Comparison of ENCODE assay signal across 17 mouse cellular contexts in the genomic region with DNA sequence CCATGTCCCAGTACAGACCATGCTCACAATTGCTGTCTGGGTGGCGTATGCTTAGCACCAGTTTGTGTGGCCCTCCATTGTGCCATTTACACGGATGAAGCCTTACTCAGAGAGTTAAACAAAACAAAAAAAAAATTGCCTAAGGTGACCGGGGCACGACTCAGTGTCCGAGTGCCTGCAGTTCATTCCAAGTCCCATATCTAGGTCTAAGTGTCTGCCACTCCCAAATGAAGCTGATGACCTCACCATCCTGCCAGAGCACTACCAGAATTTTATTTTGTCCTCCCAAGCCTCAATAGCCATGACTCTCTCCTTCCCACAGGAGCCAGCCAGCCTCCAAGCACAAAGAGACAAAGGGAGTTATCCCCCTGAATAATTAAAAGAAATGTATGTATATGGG. TPM values are rescaled to one million over a fixed set of nuclear protein-coding genes. Genes with fewer than 3 reads are reported as not detected.
DNase-seq lines count a peak whose midpoint lies in the region; ATAC-seq and TF ChIP-seq lines count a peak whose summit lies in the region.
"Had no signal": no experiment of that assay in that cellular context is flagged by ENCODE, and none has a peak within 500 bp of the region (broad histone marks: within the 10 kb centered on the region; RNA-seq: fewer than 3 reads in every experiment).

No protein-coding gene starts in this region.

- 0 out of 2 replicates have a peak, but pooled peaks cover 3% of the 10 kb centered on the region for H3K36me3 ChIP-seq in hindbrain, embryonic 11.5 days (ENCODE audit: control insufficient read depth, insufficient read depth, low read length)
- H3K36me3 ChIP-seq in hindbrain, embryonic 10.5 days, result peaks cover 3% of the 10 kb centered on the region
- no peaks in the 10 kb centered on the region for H3K36me3 ChIP-seq in hindbrain, embryonic 16.5 days (ENCODE audit: control insufficient read depth, insufficient read depth, low read length)
- peaks cover 10% of the 10 kb centered on the region for H3K36me3 ChIP-seq in neural tube, embryonic 14.5 days (ENCODE audit: control insufficient read depth, insufficient read depth, low read length)

- H3K27ac ChIP-seq in hindbrain, embryonic 11.5 days (ENCODE audit: low read depth, low read length), result no peak overlapping the region
- H3K27ac ChIP-seq in hindbrain, embryonic 10.5 days, result no peak overlapping the region
- peak overlapping the region; percentile 74; the same call in 1 of the 2 replicates for H3K27ac ChIP-seq in cortical plate, adult 2 months (ENCODE audit: insufficient read depth, low read length)
- no peak overlapping the region for H3K27ac ChIP-seq in hindbrain, embryonic 16.5 days (ENCODE audit: low read depth, low read length)
- H3K27ac ChIP-seq in neural tube, embryonic 14.5 days (ENCODE audit: low read depth, low read length), result no peak overlapping the region
- H3K27ac ChIP-seq: limb, embryonic 12.5 days had no signal

- no peak overlapping the region for H3K4me2 ChIP-seq in hindbrain, embryonic 11.5 days (replicated peaks; ENCODE audit: low read depth, low read length)
- H3K4me2 ChIP-seq in hindbrain, embryonic 16.5 days (ENCODE audit: low read length), result peak overlapping the region; percentile 54
- H3K4me2 ChIP-seq in neural tube, embryonic 14.5 days (ENCODE audit: low read depth, low read length), result peak overlapping the region; percentile 75
- H3K4me2 ChIP-seq: heart, embryonic 12.5 days; limb, embryonic 12.5 days had no signal

- 71% methylated on average over 5 of the region's 5 CpGs for WGBS in hindbrain, embryonic 11.5 days
- WGBS in hindbrain, embryonic 10.5 days, result 68% methylated on average over 5 of the region's 5 CpGs
- 65% methylated on average over 5 of the region's 5 CpGs for WGBS in hindbrain, embryonic 16.5 days
- WGBS in neural tube, embryonic 14.5 days, result 66% methylated on average over 5 of the region's 5 CpGs

- DNase-seq in hindbrain, embryonic 11.5 days (ENCODE audit: low spot score), result no peak
- DNase-seq in hindbrain, embryonic 10.5 days (ENCODE audit: low spot score), result no peak
- no peak for DNase-seq in embryo, embryonic 9.5 days (ENCODE audit: extremely low spot score)
- no peak for DNase-seq in frontal cortex, adult 2 months (ENCODE audit: extremely low spot score in 1 of 2, low spot score in 1 of 2)
- DNase-seq: adrenal gland, postnatal 10 days; B cell, adult 2 months; cerebellum, adult 8-10 months; embryo, embryonic 11 days; heart, postnatal 4 days; kidney, adult 2 months; lung, postnatal 14 days; thymus, postnatal 25 days had no signal

- ATAC-seq in hindbrain, embryonic 11.5 days (ENCODE audit: low FRiP score), result no peak
- no peak for ATAC-seq in hindbrain, embryonic 16.5 days
- no peak for ATAC-seq in neural tube, embryonic 14.5 days (ENCODE audit: low read depth)

- H3K4me3 ChIP-seq in hindbrain, embryonic 11.5 days (ENCODE audit: low read depth, low read length), result 0 out of 2 replicates have a peak overlapping the region, but pooled peaks have one; percentile 2
- H3K4me3 ChIP-seq in hindbrain, embryonic 10.5 days, result no peak overlapping the region
- peak overlapping the region; percentile 67 for H3K4me3 ChIP-seq in cortical plate, adult 2 months (ENCODE audit: insufficient read depth, low read length)
- H3K4me3 ChIP-seq in hindbrain, embryonic 16.5 days (ENCODE audit: low read length), result peak overlapping the region; percentile 49
- H3K4me3 ChIP-seq in neural tube, embryonic 14.5 days (ENCODE audit: low read depth, low read length), result peak overlapping the region; percentile 68
- H3K4me3 ChIP-seq: heart, embryonic 12.5 days; limb, embryonic 12.5 days had no signal

- peaks cover 57% of the 10 kb centered on the region for H3K27me3 ChIP-seq in hindbrain, embryonic 11.5 days (ENCODE audit: control insufficient read depth, insufficient read depth, low read length)
- peaks cover 91% of the 10 kb centered on the region for H3K27me3 ChIP-seq in hindbrain, embryonic 10.5 days (ENCODE audit: insufficient read depth, poor library complexity, severe bottlenecking)
- H3K27me3 ChIP-seq in hindbrain, embryonic 16.5 days (replicated peaks; ENCODE audit: control insufficient read depth, insufficient read depth, low read length), result 0 out of 2 replicates have a peak, but pooled peaks cover 2% of the 10 kb centered on the region
- H3K27me3 ChIP-seq in neural tube, embryonic 14.5 days (ENCODE audit: control insufficient read depth, insufficient read depth, low read length), result peaks cover 7% of the 10 kb centered on the region

- H3K4me1 ChIP-seq in hindbrain, embryonic 11.5 days (replicated peaks; ENCODE audit: control insufficient read depth, insufficient read depth, low read length), result 0 out of 2 replicates have a peak, but pooled peaks cover 4% of the 10 kb centered on the region
- H3K4me1 ChIP-seq in hindbrain, embryonic 10.5 days (replicated peaks), result peaks cover 40% of the 10 kb centered on the region
- 0 out of 2 replicates have a peak, but pooled peaks cover 1% of the 10 kb centered on the region for H3K4me1 ChIP-seq in cortical plate, adult 2 months (ENCODE audit: control insufficient read depth, insufficient read depth, low read length)
- peaks cover 31% of the 10 kb centered on the region for H3K4me1 ChIP-seq in hindbrain, embryonic 16.5 days (ENCODE audit: control insufficient read depth, insufficient read depth, low read depth, low read length)
- peaks cover 36% of the 10 kb centered on the region for H3K4me1 ChIP-seq in neural tube, embryonic 14.5 days (ENCODE audit: control insufficient read depth, insufficient read depth, low read length)

- no peaks in the 10 kb centered on the region for H3K9me3 ChIP-seq in hindbrain, embryonic 11.5 days (ENCODE audit: control insufficient read depth, low read length)
- no peaks in the 10 kb centered on the region for H3K9me3 ChIP-seq in hindbrain, embryonic 10.5 days
- H3K9me3 ChIP-seq in hindbrain, embryonic 16.5 days (ENCODE audit: control insufficient read depth, low read length), result no peaks in the 10 kb centered on the region
- no peaks in the 10 kb centered on the region for H3K9me3 ChIP-seq in neural tube, embryonic 14.5 days (ENCODE audit: control insufficient read depth, low read length)
- H3K9me3 ChIP-seq: limb, embryonic 12.5 days had no signal

- no peak for TF ChIP-seq POLR2A in cortical plate, adult 2 months (IDR thresholded peaks at IDR 0.05; ENCODE audit: extremely low read depth, insufficient read depth, low read length)

- H3K9ac ChIP-seq in hindbrain, embryonic 11.5 days (ENCODE audit: low read depth, low read length), result no peak overlapping the region; the same call in 1 of the 2 replicates
- peak overlapping the region; percentile 71 for H3K9ac ChIP-seq in hindbrain, embryonic 16.5 days (ENCODE audit: low read depth, low read length)
- peak overlapping the region; percentile 92 for H3K9ac ChIP-seq in neural tube, embryonic 14.5 days (replicated peaks; ENCODE audit: low read depth, low read length)
- H3K9ac ChIP-seq: heart, embryonic 12.5 days; limb, embryonic 12.5 days had no signal

- TF ChIP-seq CTCF in cortical plate, adult 2 months (IDR thresholded peaks at IDR 0.05; ENCODE audit: extremely low read depth, insufficient read depth, low read length), result no peak

RNA-seq across cellular contexts. Expression of a gene that starts 2.0 kb away (rescaled TPM):
- 15.1 and 21.2 TPM in 2 replicates for polyA plus RNA-seq in hindbrain, embryonic 11.5 days (2014; fragmentation: Nextera tagmentation; extraction: Ambion mirVana)
- polyA plus RNA-seq in hindbrain, embryonic 10.5 days (2016; fragmentation: Nextera tagmentation; extraction: Ambion mirVana), result 2.4 and 9.6 TPM in 2 replicates
- 363 and 369 TPM in 2 replicates for polyA plus RNA-seq in cortical plate, adult 2 months (2012; rRNA removed)
- 19.8 and 26.6 TPM in 2 replicates for polyA plus RNA-seq in hindbrain, embryonic 16.5 days (2015; fragmentation: Nextera tagmentation; extraction: Ambion mirVana)
- polyA plus RNA-seq in neural tube, embryonic 14.5 days (2014; fragmentation: Nextera tagmentation; extraction: Ambion mirVana), result 135 and 143 TPM in 2 replicates
- polyA plus RNA-seq in frontal cortex, adult 2 months (2012; rRNA removed), result 443 and 446 TPM in 2 replicates

RNA-seq across cellular contexts. Expression of a gene that starts 16.9 kb away (rescaled TPM):
- 46.0 and 49.3 TPM in 2 replicates for polyA plus RNA-seq in hindbrain, embryonic 11.5 days (2014; fragmentation: Nextera tagmentation; extraction: Ambion mirVana)
- polyA plus RNA-seq in hindbrain, embryonic 10.5 days (2016; fragmentation: Nextera tagmentation; extraction: Ambion mirVana), result 55.9 and 56.8 TPM in 2 replicates
- 25.3 and 28.1 TPM in 2 replicates for polyA plus RNA-seq in cortical plate, adult 2 months (2012; rRNA removed)
- polyA plus RNA-seq in hindbrain, embryonic 16.5 days (2015; fragmentation: Nextera tagmentation; extraction: Ambion mirVana), result 56.7 and 61.4 TPM in 2 replicates
- polyA plus RNA-seq in neural tube, embryonic 14.5 days (2014; fragmentation: Nextera tagmentation; extraction: Ambion mirVana), result 47.5 and 50.4 TPM in 2 replicates
- 24.5 and 28.2 TPM in 2 replicates for polyA plus RNA-seq in frontal cortex, adult 2 months (2012; rRNA removed)

RNA-seq across cellular contexts. Expression of a gene that starts 17.0 kb away (rescaled TPM):
- polyA plus RNA-seq in hindbrain, embryonic 11.5 days (2014; fragmentation: Nextera tagmentation; extraction: Ambion mirVana), result 215 and 217 TPM in 2 replicates
- polyA plus RNA-seq in hindbrain, embryonic 10.5 days (2016; fragmentation: Nextera tagmentation; extraction: Ambion mirVana), result 189 and 220 TPM in 2 replicates
- 222 and 229 TPM in 2 replicates for polyA plus RNA-seq in cortical plate, adult 2 months (2012; rRNA removed)
- 221 and 244 TPM in 2 replicates for polyA plus RNA-seq in hindbrain, embryonic 16.5 days (2015; fragmentation: Nextera tagmentation; extraction: Ambion mirVana)
- 229 and 259 TPM in 2 replicates for polyA plus RNA-seq in neural tube, embryonic 14.5 days (2014; fragmentation: Nextera tagmentation; extraction: Ambion mirVana)
- 216 and 222 TPM in 2 replicates for polyA plus RNA-seq in frontal cortex, adult 2 months (2012; rRNA removed)

RNA-seq across cellular contexts. Expression of a gene that starts 40.7 kb away (rescaled TPM):
- 284 TPM in 2 replicates for polyA plus RNA-seq in hindbrain, embryonic 11.5 days (2014; fragmentation: Nextera tagmentation; extraction: Ambion mirVana)
- 234 and 244 TPM in 2 replicates for polyA plus RNA-seq in hindbrain, embryonic 10.5 days (2016; fragmentation: Nextera tagmentation; extraction: Ambion mirVana)
- 135 and 140 TPM in 2 replicates for polyA plus RNA-seq in cortical plate, adult 2 months (2012; rRNA removed)
- 256 and 257 TPM in 2 replicates for polyA plus RNA-seq in hindbrain, embryonic 16.5 days (2015; fragmentation: Nextera tagmentation; extraction: Ambion mirVana)
- 277 and 280 TPM in 2 replicates for polyA plus RNA-seq in neural tube, embryonic 14.5 days (2014; fragmentation: Nextera tagmentation; extraction: Ambion mirVana)
- 137 and 149 TPM in 2 replicates for polyA plus RNA-seq in frontal cortex, adult 2 months (2012; rRNA removed)

RNA-seq across cellular contexts. Expression of a gene that starts 52.6 kb away (rescaled TPM):
- polyA plus RNA-seq in hindbrain, embryonic 11.5 days (2014; fragmentation: Nextera tagmentation; extraction: Ambion mirVana), result 78.8 and 90.2 TPM in 2 replicates
- 129 and 141 TPM in 2 replicates for polyA plus RNA-seq in hindbrain, embryonic 10.5 days (2016; fragmentation: Nextera tagmentation; extraction: Ambion mirVana)
- 102 and 107 TPM in 2 replicates for polyA plus RNA-seq in cortical plate, adult 2 months (2012; rRNA removed)
- 81.9 and 95.3 TPM in 2 replicates for polyA plus RNA-seq in hindbrain, embryonic 16.5 days (2015; fragmentation: Nextera tagmentation; extraction: Ambion mirVana)
- 77.6 and 80.8 TPM in 2 replicates for polyA plus RNA-seq in neural tube, embryonic 14.5 days (2014; fragmentation: Nextera tagmentation; extraction: Ambion mirVana)
- 107 and 127 TPM in 2 replicates for polyA plus RNA-seq in frontal cortex, adult 2 months (2012; rRNA removed)
